Mouse (Mus musculus): ENCODE data around the gene Lrrc8e. TPM values are rescaled to one million over a fixed set of nuclear protein-coding genes. Genes with fewer than 3 reads are reported as not detected.

The Lrrc8e gene
- polyA plus RNA-seq, 1 experiment from 2014 or later, result 0.21 TPM

DNA sequence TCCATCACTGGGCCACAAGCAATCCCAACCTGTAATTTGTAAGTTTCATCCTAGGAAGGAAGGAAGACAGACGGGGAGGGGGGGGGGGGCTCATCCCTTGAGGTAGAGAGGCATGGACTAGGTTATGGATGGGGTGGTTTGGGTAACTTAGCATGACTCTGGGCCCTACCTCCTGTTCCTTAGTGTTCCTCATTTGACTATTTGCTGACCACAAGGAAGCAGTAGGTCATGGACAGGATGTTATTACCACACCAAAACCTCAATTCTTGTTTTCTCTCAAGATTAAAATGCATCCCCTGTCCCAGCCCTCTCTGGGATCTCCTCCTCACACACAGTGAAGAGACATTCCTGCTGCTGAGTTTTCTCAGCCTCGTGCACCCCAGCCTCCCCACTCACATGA is 25.3 kb upstream of the Lrrc8e start:
- ATAC-seq (replicated peaks; ENCODE audit: low FRiP score) (no peak), DNase-seq (ENCODE audit: low spot score) (no peak)
- Histone ChIP-seq H3K27me3 (replicated peaks; ENCODE audit: control insufficient read depth, insufficient read depth, low read length) (peaks cover 24% of the 10 kb centered on the region), H3K9ac (ENCODE audit: low read depth, low read length) (no peak overlapping the region), H3K36me3 (ENCODE audit: control insufficient read depth, insufficient read depth, low read length) (no peaks in the 10 kb centered on the region), H3K4me2 (no peak overlapping the region), H3K9me3 (ENCODE audit: control insufficient read depth, low read length) (no peaks in the 10 kb centered on the region), H3K4me3 (ENCODE audit: low read depth, low read length) (no peak overlapping the region), H3K4me1 (replicated peaks; ENCODE audit: control insufficient read depth, insufficient read depth, low read length) (peaks cover under 1% of the 10 kb centered on the region; the same call in 1 of the 2 replicates), H3K27ac (ENCODE audit: low read depth, low read length) (no peak overlapping the region)
- WGBS, result 48% methylated on average over 2 of the region's 2 CpGs

DNA sequence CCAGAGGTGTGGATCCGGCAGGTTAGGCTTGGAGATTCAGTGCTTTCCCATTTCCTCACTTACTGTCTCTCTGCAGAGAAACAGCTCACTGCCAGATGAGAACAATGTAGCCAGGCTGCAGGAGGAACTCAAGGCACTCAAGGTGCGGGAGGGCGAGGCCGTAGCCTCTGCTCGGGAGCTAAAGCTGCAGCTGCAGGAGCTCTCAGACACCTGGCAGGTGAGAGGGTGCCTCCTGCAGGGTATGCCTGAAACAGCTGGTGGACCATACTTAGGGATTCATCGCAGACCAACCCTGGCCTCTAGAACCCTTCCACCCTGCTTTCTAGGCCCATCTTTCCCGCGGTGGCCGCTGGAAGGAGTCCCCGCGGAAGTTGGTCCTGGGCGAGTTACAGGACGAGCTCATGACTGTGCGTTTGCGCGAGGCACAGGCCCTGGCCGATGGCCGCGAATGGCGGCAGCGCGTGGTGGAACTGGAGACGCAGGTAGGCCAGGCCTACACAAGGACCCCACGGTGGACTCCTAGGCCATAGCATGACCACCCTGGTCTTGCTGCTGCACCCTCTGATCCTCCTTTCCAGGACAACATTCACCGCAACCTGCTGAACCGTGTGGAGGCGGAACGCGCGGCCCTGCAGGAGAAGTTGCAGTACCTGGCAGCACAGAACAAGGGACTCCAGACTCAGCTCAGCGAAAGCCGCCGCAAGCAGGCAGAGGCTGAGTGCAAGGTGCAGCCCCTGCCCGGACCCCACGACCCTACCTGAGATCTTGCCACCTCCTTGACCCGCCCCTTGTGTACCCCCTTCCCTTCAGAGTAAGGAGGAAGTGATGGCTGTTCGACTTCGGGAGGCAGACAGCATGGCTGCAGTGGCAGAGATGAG is 21.1 kb upstream of the Lrrc8e start:
- peak; percentile 51 for DNase-seq (ENCODE audit: low spot score)
- H3K9ac ChIP-seq (ENCODE audit: low read depth, low read length), result no peak overlapping the region
- peak; percentile 5; the same call in 1 of the 2 replicates for ATAC-seq (replicated peaks; ENCODE audit: low FRiP score)
- peak overlapping the region; percentile 30 for H3K4me2 ChIP-seq
- H3K27me3 ChIP-seq (replicated peaks; ENCODE audit: control insufficient read depth, insufficient read depth, low read length), result peaks cover 32% of the 10 kb centered on the region
- 14% methylated on average over 38 of the region's 38 CpGs for WGBS
- H3K36me3 ChIP-seq (ENCODE audit: control insufficient read depth, insufficient read depth, low read length), result no peaks in the 10 kb centered on the region
- H3K4me1 ChIP-seq (replicated peaks; ENCODE audit: control insufficient read depth, insufficient read depth, low read length), result peaks cover 3% of the 10 kb centered on the region; the same call in 1 of the 2 replicates
- no peaks in the 10 kb centered on the region for H3K9me3 ChIP-seq (ENCODE audit: control insufficient read depth, low read length)
- 0 out of 2 replicates have a peak overlapping the region, but pooled peaks have one; percentile 0 for H3K4me3 ChIP-seq (ENCODE audit: low read depth, low read length)
- no peak overlapping the region for H3K27ac ChIP-seq (ENCODE audit: low read depth, low read length)

DNA sequence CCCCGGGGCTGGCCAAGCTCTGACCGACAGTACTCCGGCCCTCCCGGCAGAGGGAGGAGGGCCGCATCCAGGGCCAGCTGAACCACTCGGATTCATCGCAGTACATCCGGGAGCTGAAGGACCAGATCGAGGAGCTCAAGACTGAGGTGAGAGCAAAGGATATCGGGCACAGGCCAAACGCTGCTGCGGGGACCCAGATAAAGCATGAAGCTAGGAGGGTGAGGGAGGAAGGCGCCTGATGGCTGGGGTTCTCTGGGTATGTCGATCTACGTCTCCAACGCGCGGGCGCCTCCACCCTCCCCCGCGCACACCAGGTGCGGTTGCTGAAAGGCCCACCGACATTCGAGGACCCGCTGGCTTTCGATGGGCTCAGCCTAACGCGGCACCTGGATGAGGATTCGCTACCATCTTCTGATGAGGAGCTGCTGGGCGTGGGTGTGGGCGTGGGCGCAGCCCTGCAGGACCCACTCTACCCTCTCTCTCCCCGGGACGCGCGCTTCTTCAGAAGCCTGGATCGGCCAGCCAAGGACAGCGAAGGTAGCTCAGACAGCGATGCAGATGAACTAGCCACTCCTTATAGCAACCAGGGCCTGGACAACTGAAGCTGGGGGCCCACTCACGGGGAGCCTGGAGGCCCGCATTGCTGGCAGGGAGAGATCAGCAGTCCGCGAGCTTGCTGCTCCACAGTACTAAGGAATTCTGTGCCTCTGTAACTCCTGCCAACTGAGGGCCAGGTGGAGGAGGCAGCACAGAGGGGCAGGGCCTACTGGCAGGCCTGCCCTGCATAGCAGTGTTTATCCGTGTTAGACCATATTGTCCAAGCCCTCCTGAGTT is 20.2 kb upstream of the Lrrc8e start:
- peaks cover 32% of the 10 kb centered on the region for H3K27me3 ChIP-seq (replicated peaks; ENCODE audit: control insufficient read depth, insufficient read depth, low read length)
- H3K4me1 ChIP-seq (replicated peaks; ENCODE audit: control insufficient read depth, insufficient read depth, low read length), result peaks cover 3% of the 10 kb centered on the region; the same call in 1 of the 2 replicates
- ATAC-seq (replicated peaks; ENCODE audit: low FRiP score) (peak; percentile 64), DNase-seq (ENCODE audit: low spot score) (no peak)
- H3K4me3 ChIP-seq (ENCODE audit: low read depth, low read length), result 0 out of 2 replicates have a peak overlapping the region, but pooled peaks have one; percentile 0
- no peaks in the 10 kb centered on the region for H3K36me3 ChIP-seq (ENCODE audit: control insufficient read depth, insufficient read depth, low read length)
- WGBS, result 11% methylated on average over 44 of the region's 44 CpGs
- H3K4me2 ChIP-seq, result peak overlapping the region; percentile 30
- H3K9me3 ChIP-seq (ENCODE audit: control insufficient read depth, low read length), result no peaks in the 10 kb centered on the region
- H3K27ac ChIP-seq (ENCODE audit: low read depth, low read length), result no peak overlapping the region
- H3K9ac ChIP-seq (ENCODE audit: low read depth, low read length), result no peak overlapping the region

DNA sequence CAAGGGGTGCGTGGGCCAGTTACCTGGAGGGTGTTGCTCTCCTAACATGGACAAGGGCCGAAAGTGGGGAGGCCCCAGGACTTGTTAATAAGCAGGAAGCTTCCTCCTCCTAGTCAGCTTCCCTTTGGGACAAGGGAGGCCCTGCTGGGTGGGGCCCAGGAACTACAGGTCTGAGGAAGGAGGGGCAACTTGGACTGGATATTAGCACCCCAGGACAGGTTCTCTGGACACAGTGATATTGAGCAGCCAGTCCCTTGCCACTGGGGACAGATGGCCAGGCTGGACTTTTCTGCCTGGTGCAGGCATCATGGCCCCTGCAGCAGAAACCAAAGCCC is 19.6 kb upstream of the Lrrc8e start:
- Histone ChIP-seq H3K9me3 (ENCODE audit: control insufficient read depth, low read length) (no peaks in the 10 kb centered on the region), H3K4me2 (no peak overlapping the region), H3K9ac (ENCODE audit: low read depth, low read length) (no peak overlapping the region), H3K27ac (ENCODE audit: low read depth, low read length) (no peak overlapping the region), H3K27me3 (replicated peaks; ENCODE audit: control insufficient read depth, insufficient read depth, low read length) (peaks cover 32% of the 10 kb centered on the region), H3K4me1 (replicated peaks; ENCODE audit: control insufficient read depth, insufficient read depth, low read length) (peaks cover 3% of the 10 kb centered on the region; the same call in 1 of the 2 replicates), H3K4me3 (ENCODE audit: low read depth, low read length) (no peak overlapping the region), H3K36me3 (ENCODE audit: control insufficient read depth, insufficient read depth, low read length) (no peaks in the 10 kb centered on the region)
- ATAC-seq (replicated peaks; ENCODE audit: low FRiP score) (no peak), DNase-seq (ENCODE audit: low spot score) (no peak)
- 66% methylated on average over 2 of the region's 2 CpGs for WGBS

DNA sequence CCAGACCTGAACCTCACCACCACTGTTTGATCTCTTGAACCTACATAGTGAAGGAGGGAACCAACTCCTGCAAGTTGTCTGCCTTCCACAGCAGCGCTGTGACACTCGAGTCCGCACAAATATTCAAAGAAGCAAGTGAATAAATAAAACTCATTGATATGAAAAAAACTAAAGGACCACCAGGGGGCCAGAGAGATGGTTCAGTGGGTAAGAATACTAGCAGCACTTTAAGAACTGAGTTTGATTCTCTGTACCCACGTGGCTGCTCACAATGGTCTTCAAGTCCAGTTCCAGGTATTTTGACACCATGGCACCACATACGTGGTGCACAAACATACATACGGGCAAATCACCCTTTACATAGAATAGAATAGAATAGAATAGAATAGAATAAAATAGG is 15.5 kb upstream of the Lrrc8e start:
- 74% methylated on average over 6 of the region's 6 CpGs for WGBS
- peaks cover 38% of the 10 kb centered on the region for H3K27me3 ChIP-seq (replicated peaks; ENCODE audit: control insufficient read depth, insufficient read depth, low read length)
- DNase-seq (ENCODE audit: low spot score), result no peak

DNA sequence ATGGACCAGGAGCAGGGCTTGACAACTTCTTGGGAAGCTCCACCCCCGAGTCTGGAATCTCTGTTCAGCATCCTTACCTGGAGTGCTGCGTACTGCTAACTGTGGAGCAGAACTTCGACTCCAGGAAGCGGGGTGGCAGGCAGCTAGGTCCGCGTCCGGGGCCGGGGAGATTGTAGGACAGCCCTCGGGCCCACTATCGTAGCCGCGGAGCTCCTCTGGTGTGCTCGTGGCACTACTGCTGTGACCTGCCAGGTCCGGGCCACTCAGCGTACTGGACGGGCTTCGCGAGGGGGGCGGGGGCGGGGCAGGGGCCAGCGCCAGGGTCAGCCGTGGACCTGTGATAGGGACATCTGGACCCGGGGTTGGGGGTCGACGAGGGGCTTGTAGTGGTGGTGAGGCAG is 13.8 kb upstream of the Lrrc8e start:
- whole genome bisulfite sequencing, result 1% methylated on average over 25 of the region's 25 CpGs

More for the DNA sequence above, 15.5 kb upstream of the Lrrc8e start:
- Histone ChIP-seq H3K4me1 (replicated peaks; ENCODE audit: control insufficient read depth, insufficient read depth, low read length) (peaks cover 25% of the 10 kb centered on the region), H3K4me2 (no peak overlapping the region), H3K9me3 (ENCODE audit: control insufficient read depth, low read length) (no peaks in the 10 kb centered on the region), H3K4me3 (ENCODE audit: low read depth, low read length) (no peak overlapping the region), H3K36me3 (ENCODE audit: control insufficient read depth, insufficient read depth, low read length) (no peaks in the 10 kb centered on the region), H3K27ac (ENCODE audit: low read depth, low read length) (no peak overlapping the region), H3K9ac (ENCODE audit: low read depth, low read length) (no peak overlapping the region)
- ATAC-seq (replicated peaks; ENCODE audit: low FRiP score), result no peak

DNA sequence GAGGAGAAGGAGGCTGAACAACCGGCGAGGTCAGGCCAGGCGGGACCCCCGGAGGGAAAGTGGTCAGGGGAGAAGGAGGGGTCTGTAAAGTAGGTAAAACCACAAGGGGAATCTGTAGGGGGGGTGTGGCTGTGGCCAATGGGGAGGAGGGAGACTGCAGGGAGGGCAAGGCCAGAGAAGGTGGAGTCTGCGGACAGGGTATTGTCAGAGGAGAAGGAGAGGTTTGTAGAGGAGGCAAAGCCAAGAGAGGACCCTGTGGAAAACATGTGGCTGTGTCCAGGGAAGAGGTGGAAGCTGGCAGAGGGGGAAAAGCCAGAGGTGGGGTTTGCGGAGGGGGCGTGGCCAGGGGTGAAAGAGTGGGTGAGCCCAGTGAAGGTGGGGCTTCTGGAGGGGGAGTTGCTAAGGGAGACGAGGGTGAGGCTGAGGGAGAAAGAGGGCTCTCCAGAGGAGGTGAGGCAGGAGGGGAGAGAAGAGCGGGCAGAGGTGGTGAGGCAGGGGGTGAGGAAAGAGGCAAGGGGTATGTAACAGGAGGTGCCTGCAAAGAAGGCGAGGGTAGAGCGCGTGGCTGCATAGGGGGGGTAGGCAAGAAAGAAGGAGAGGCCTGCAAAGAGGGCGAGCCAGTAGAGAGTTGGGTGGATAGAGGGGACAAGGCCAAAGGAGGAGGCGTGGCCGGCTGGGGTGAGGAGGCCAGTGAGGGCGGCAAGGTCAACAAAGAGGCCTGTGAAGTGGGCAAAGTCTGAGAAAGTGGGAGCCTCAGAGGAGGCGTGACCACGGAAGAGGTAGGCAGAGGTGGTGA is 13.2 kb upstream of the Lrrc8e start:
- H3K36me3 ChIP-seq (ENCODE audit: control insufficient read depth, insufficient read depth, low read length), result no peaks in the 10 kb centered on the region
- H3K4me1 ChIP-seq (replicated peaks; ENCODE audit: control insufficient read depth, insufficient read depth, low read length), result peaks cover 21% of the 10 kb centered on the region
- WGBS, result 2% methylated on average over 18 of the region's 18 CpGs
- H3K9me3 ChIP-seq (ENCODE audit: control insufficient read depth, low read length), result no peaks in the 10 kb centered on the region
- peak overlapping the region; percentile 46 for H3K4me3 ChIP-seq (ENCODE audit: low read depth, low read length)
- DNase-seq (ENCODE audit: low spot score) (peak; percentile 63), ATAC-seq (replicated peaks; ENCODE audit: low FRiP score) (peak; percentile 62)
- peaks cover 51% of the 10 kb centered on the region for H3K27me3 ChIP-seq (replicated peaks; ENCODE audit: control insufficient read depth, insufficient read depth, low read length)
- H3K9ac ChIP-seq (ENCODE audit: low read depth, low read length), result peak overlapping the region; percentile 43
- peak overlapping the region; percentile 83 for H3K4me2 ChIP-seq
- H3K27ac ChIP-seq (ENCODE audit: low read depth, low read length), result peak overlapping the region; percentile 28; the same call in 1 of the 2 replicates

More for the DNA sequence above, 13.8 kb upstream of the Lrrc8e start:
- no peaks in the 10 kb centered on the region for H3K36me3 ChIP-seq (ENCODE audit: control insufficient read depth, insufficient read depth, low read length)
- H3K4me3 ChIP-seq (ENCODE audit: low read depth, low read length), result peak overlapping the region; percentile 46
- peak; percentile 22; the same call in 1 of the 2 replicates for ATAC-seq (replicated peaks; ENCODE audit: low FRiP score)
- H3K9me3 ChIP-seq (ENCODE audit: control insufficient read depth, low read length), result no peaks in the 10 kb centered on the region
- no peak overlapping the region for H3K27ac ChIP-seq (ENCODE audit: low read depth, low read length)
- peaks cover 21% of the 10 kb centered on the region for H3K4me1 ChIP-seq (replicated peaks; ENCODE audit: control insufficient read depth, insufficient read depth, low read length)
- H3K27me3 ChIP-seq (replicated peaks; ENCODE audit: control insufficient read depth, insufficient read depth, low read length), result peaks cover 45% of the 10 kb centered on the region
- peak overlapping the region; percentile 43; the same call in 1 of the 2 replicates for H3K9ac ChIP-seq (ENCODE audit: low read depth, low read length)
- peak; percentile 40 for DNase-seq (ENCODE audit: low spot score)
- peak overlapping the region; percentile 83 for H3K4me2 ChIP-seq

All from liver, embryonic 11.5 days (tissue).